Mouse (Mus musculus): Measurements from ENCODE around the gene Cdh22. TPM values are rescaled to one million over a fixed set of nuclear protein-coding genes. Genes with fewer than 3 reads are reported as not detected.

Cdh22 gene
- total RNA-seq (2021): under 1 TPM; 0.26 to 0.27 TPM

GRCm38 (mm10) chr2:165234613-165235291 lies at the start of gene Cdh22:
Gene Cdh22 (minus strand): TSS chr2:165234853.
- intact Hi-C loops (cut with DNase I): loop anchor here (5.0 kb wide), 1 partner anchor 157 kb away; no protein-coding TSS in a partner anchor

GRCm38 (mm10) chr2:165284377-165284776 lies 49.7 kb upstream of the Cdh22 start:
- DNase-seq: no peak
- intact Hi-C loops (cut with DNase I): no loop called here

More at GRCm38 (mm10) chr2:165234613-165235291, at the start of gene Cdh22:
- peak; percentile 63 to 69 for DNase-seq

GRCm38 (mm10) chr2:165283644-165284043 lies 49.0 kb upstream of the Cdh22 start:
- intact Hi-C loops (cut with DNase I): no loop called here
- no peak for DNase-seq

GRCm38 (mm10) chr2:165281779-165282311 lies 47.2 kb upstream of the Cdh22 start:
- DNase-seq: peak; percentile 43 to 44
- intact Hi-C loops (cut with DNase I): no loop called here

- intact Hi-C loops (cut with DNase I): loop anchor here (10.0 kb wide), 1 partner anchor 325 kb away; no protein-coding TSS in a partner anchor
- DNase-seq: no peak
Observed at GRCm38 (mm10) chr2:165279351-165279750, 44.7 kb upstream of the Cdh22 start.

- intact Hi-C loops (cut with DNase I): loop anchor here (10.0 kb wide), 1 partner anchor 322 kb away; no protein-coding TSS in a partner anchor
- DNase-seq: no peak
Observed at GRCm38 (mm10) chr2:165277188-165277740, 42.6 kb upstream of the Cdh22 start.

- intact Hi-C loops (cut with DNase I): loop anchor here (1.0 to 10.0 kb wide), 3 partner anchors 45 to 321 kb away; no protein-coding TSS in a partner anchor
- peak; percentile 70 to 78 for DNase-seq
Observed at GRCm38 (mm10) chr2:165275824-165276223, 41.2 kb upstream of the Cdh22 start.

- intact Hi-C loops (cut with DNase I): loop anchor here (2.0 to 10.0 kb wide), 2 partner anchors 44 to 320 kb away; no protein-coding TSS in a partner anchor
- no peak for DNase-seq
Observed at GRCm38 (mm10) chr2:165275124-165275640, 40.5 kb upstream of the Cdh22 start.

- no peak for DNase-seq
- intact Hi-C loops (cut with DNase I): loop anchor here (10.0 kb wide), 1 partner anchor 319 kb away; no protein-coding TSS in a partner anchor
Observed at GRCm38 (mm10) chr2:165273589-165273988, 38.9 kb upstream of the Cdh22 start.

- intact Hi-C loops (cut with DNase I): loop anchor here (10.0 kb wide), 1 partner anchor 317 kb away; no protein-coding TSS in a partner anchor
- no peak for DNase-seq
Observed at GRCm38 (mm10) chr2:165271326-165271725, 36.7 kb upstream of the Cdh22 start.

GRCm38 (mm10) chr2:165270858-165271257 lies 36.2 kb upstream of the Cdh22 start:
- intact Hi-C loops (cut with DNase I): loop anchor here (10.0 kb wide), 1 partner anchor 316 kb away; no protein-coding TSS in a partner anchor
- no peak for DNase-seq

- intact Hi-C loops (cut with DNase I): no loop called here
- no peak for DNase-seq
Observed at GRCm38 (mm10) chr2:165266739-165267138, 32.1 kb upstream of the Cdh22 start.

- intact Hi-C loops (cut with DNase I): no loop called here
Observed at GRCm38 (mm10) chr2:165263861-165264260, 29.2 kb upstream of the Cdh22 start.

GRCm38 (mm10) chr2:165262274-165262990 lies 27.8 kb upstream of the Cdh22 start:
- intact Hi-C loops (cut with DNase I): no loop called here
- DNase-seq: no peak

More at GRCm38 (mm10) chr2:165263861-165264260, 29.2 kb upstream of the Cdh22 start:
- DNase-seq: no peak

- no peak for DNase-seq
- intact Hi-C loops (cut with DNase I): no loop called here
Observed at GRCm38 (mm10) chr2:165259859-165260258, 25.2 kb upstream of the Cdh22 start.

GRCm38 (mm10) chr2:165258321-165258720 lies 23.7 kb upstream of the Cdh22 start:
- no peak for DNase-seq
- intact Hi-C loops (cut with DNase I): no loop called here

GRCm38 (mm10) chr2:165257151-165257834 lies 22.6 kb upstream of the Cdh22 start:
- intact Hi-C loops (cut with DNase I): no loop called here
- no peak for DNase-seq

- DNase-seq: no peak
- intact Hi-C loops (cut with DNase I): no loop called here
Observed at GRCm38 (mm10) chr2:165256213-165256612, 21.6 kb upstream of the Cdh22 start.

GRCm38 (mm10) chr2:165253867-165254266 lies 19.2 kb upstream of the Cdh22 start:
- DNase-seq: no peak
- intact Hi-C loops (cut with DNase I): no loop called here

GRCm38 (mm10) chr2:165253269-165253668 lies 18.6 kb upstream of the Cdh22 start:
- intact Hi-C loops (cut with DNase I): no loop called here

More at GRCm38 (mm10) chr2:165253269-165253668, 18.6 kb upstream of the Cdh22 start:
- DNase-seq: no peak
